Mouse (Mus musculus): ENCODE measurements around the gene Zfp652.

- TF ChIP-seq FLI1 (IDR thresholded peaks at IDR 0.05; ENCODE audit: low read length) (no peak), GATA1 (IDR thresholded peaks at IDR 0.05; ENCODE audit: borderline replicate concordance, low read length) (no peak)
Measured at GRCm38 (mm10) chr11:95812224-95812623, 99.8 kb downstream of the Zfp652 start.

Measured in megakaryocyte, embryonic 14.5 days (primary cell).